Mouse (Mus musculus) liver, postnatal 0 days (tissue): ENCODE measurements around the gene Tmem145.

ENCODE experiments used
- CTCF ChIP-seq: sonication (generic); IDR thresholded peaks from 2 replicates; pipeline ENCODE4 v1.5.1; 2016; ENCODE audit warnings: antibody characterized with exemption, low read depth
- EP300 ChIP-seq: IDR thresholded peaks from 2 replicates; pipeline ENCODE4 v1.6.1; 2016; ENCODE audit warnings: antibody characterized with exemption, low read depth, mild to moderate bottlenecking

- TF ChIP-seq CTCF (no peak), EP300 (no peak)
Observed at GRCm38 (mm10) chr7:25305956-25306613, at the start of gene Tmem145.
